Mouse (Mus musculus) Patski (cell line): ENCODE data around the gene Tjp1. TPM values are rescaled to one million over a fixed set of nuclear protein-coding genes. Genes with fewer than 3 reads are reported as not detected.

Experiments
- ATAC-seq: fragments of 100-300 bp; one replicate; pipeline ENCODE4 v1.8.0; 2021
- CTCF ChIA-PET: fragments of 350-600 bp; sonication (Branson Sonifier 250); formaldehyde crosslinking; loops from one replicate; lab custom pipeline; 2022; ENCODE audit warnings: inconsistent platforms; lab: Charles Lee
- POLR2A ChIA-PET: fragments of 350-600 bp; sonication (Branson Sonifier 250); formaldehyde crosslinking; loops from one replicate; lab custom pipeline; 2022; ENCODE audit warnings: antibody characterized with exemption, inconsistent platforms; lab: Charles Lee
- DNase-seq: peaks from one replicate; pipeline ENCODE4 v3.0.0-alpha.2; 2011; ENCODE audit warnings: low read depth, low spot score
- H3K27me3 ChIP-seq: fragments of 371-371 bp; one replicate; pipeline ENCODE4 v1.5.1; 2021
- CTCF ChIP-seq: fragments of 100-300 bp; IDR thresholded peaks from one replicate; pipeline ENCODE4 v1.5.1; 2021
- in situ Hi-C: fragments of 300-500 bp; cut with MboI; formaldehyde crosslinking; loops from 3 replicates; pipeline ENCODE4 v1.11.1; 2018; ENCODE audit warnings: low pct_unique_long_range_greater_than_20kb, mixed read lengths
- polyA plus RNA-seq: library from polyadenylated mRNA; unstranded; gene quantifications from one replicate; pipeline ENCODE4 v1.2.3, GENCODE M21; 2021

The Tjp1 gene
- polyA plus RNA-seq: 67.3 TPM

DNA sequence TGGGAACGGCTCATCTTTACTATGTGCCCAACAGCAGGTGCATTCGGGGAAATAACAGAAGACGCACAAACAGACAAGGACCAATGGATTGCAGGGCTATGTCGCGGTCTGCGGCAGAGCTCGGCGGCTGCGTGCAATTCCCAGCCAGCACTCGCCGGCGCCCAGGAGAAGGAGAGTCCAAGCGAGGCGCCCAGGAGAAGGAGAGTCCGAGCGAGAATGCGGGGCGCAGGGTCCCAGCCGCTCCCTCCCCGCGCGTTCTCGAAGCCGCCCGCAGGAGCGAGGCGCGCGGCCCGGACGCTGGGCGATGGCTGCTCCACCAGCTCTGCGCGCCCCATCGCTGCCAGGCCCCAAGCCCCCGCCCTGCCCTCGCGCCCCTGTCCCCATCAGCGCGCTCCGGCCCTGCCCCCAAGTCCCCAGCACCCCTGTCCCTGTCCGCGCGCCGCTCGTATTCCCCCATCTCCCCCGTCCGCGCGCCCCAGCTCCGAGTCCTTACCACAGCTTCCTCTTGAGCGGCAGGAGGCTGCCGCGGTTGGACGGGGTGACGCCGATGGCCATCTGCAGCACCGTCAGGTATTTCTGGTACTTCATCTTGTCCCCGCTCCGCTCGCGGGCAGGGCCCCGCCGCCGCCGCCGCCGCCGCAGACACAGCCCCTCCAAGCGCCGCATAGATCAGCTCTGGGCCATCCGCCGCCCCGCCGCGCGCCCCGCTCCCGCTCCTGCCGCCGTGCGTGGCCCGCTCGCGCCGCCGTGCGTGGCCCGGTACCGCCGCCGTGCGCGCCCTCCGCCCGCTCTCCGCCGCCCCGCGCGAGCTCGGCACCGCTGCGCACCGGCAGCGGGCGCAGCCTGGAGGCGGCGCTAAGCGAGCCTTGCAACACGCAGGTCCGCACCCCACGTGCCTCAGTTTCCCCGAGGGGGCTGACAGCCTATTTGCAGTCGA is at the start of gene Tjp1:
Gene Tjp1, minus strand, starts transcription at position 711 of the 937 bp plus-strand sequence.
- DNase-seq (no peak), ATAC-seq (no peak)
- H3K27me3 ChIP-seq: peaks cover 6% of the 10 kb centered on the region
- ChIA-PET POLR2A (no interaction called here), CTCF (no interaction called here)
- in situ Hi-C loops: no loop called here
- no peak for TF ChIP-seq CTCF

DNA sequence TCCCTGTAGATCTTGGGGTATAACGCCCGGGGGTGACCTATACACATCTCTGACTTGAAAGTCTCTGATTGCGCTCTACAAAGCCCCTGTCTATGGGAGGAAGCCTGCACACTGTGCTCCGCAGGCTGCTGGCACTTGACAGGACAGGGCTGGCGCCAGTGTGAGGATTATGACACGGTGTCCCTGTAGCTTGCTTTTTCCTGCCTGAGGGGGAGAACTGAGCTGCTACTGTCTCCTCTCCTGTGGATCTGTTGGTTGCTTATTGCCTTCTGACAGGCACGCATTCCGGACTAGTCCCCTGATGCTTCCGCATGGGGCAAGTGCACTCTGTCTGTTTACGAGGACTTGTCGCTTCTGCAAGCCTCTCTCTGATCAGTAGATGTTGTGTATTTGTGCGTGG is 49.5 kb upstream of the Tjp1 start:
- TF ChIP-seq CTCF: no peak
- no peak for DNase-seq
- no peak for ATAC-seq
- H3K27me3 ChIP-seq: no peaks in the 10 kb centered on the region
- ChIA-PET POLR2A (no interaction called here), CTCF (no interaction called here)
- in situ Hi-C loops: no loop called here

DNA sequence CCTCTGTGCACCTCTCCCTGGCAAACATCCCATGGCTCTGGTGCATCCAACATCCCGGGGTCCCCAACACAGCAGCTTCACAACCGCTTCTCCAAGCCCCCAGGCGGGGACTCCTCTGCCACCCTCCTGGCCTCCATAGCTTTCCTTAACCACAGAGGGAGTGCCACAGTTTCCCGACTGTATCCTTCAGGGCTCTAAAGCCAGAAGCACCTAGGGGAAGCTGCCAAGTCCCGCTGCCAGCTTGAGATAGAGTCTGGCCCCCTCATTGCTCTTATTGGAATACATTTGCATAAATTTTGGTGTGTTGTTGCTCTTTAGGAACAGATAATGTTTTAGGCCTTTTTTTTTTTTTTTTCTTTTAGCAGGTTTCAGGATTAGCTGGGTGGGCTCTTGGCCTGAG is 45.1 kb upstream of the Tjp1 start:
- ATAC-seq: no peak
- TF ChIP-seq CTCF: no peak

DNA sequence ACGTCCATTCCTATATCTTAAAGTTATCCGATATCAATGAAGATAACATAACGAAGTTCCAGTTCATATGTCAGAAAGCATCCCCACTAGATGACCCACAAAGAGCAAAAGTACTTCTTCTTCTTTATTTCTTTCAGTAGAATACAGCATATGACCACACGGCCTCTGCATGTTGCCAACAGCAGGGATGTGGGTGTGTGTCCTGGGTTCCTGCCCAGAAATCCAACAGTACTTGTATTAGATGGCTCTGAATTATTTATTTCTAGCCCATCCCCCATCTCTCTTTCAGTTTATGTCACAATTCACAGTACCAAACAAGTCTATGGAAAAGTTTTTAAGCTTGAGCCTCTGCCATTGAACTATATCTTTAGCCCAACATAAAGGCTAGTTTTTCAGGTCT is 43.1 kb upstream of the Tjp1 start:
- H3K27me3 ChIP-seq: no peaks in the 10 kb centered on the region
- in situ Hi-C loops: no loop called here
- TF ChIP-seq CTCF: no peak
- DNase-seq: no peak
- POLR2A ChIA-PET: no interaction called here
- CTCF ChIA-PET: no interaction called here
- ATAC-seq: no peak

More for the DNA sequence above, 45.1 kb upstream of the Tjp1 start:
- ChIA-PET CTCF (no interaction called here), POLR2A (no interaction called here)
- DNase-seq: no peak
- in situ Hi-C loops: no loop called here
- no peaks in the 10 kb centered on the region for H3K27me3 ChIP-seq

DNA sequence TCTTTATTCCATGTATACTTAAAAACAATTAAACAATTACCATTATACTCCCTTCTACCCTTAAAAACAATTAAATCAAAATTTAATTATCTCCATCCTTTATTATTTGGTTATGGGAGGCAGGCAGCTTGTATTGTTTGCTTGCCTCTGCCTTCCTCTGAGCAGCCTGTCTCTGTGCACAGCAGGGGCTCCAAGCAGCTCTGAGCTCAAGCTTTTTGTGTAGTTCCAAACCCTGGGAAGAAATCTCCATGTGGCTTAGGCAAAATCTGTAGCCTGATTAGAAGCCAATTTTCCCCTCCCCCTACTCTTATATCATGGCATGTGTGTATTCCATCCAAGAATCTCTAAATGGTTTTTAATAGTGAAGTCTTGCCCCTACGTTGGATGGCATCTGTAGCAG is 28.4 kb upstream of the Tjp1 start:
- in situ Hi-C loops: no loop called here
- ATAC-seq: no peak
- CTCF ChIA-PET: no interaction called here

DNA sequence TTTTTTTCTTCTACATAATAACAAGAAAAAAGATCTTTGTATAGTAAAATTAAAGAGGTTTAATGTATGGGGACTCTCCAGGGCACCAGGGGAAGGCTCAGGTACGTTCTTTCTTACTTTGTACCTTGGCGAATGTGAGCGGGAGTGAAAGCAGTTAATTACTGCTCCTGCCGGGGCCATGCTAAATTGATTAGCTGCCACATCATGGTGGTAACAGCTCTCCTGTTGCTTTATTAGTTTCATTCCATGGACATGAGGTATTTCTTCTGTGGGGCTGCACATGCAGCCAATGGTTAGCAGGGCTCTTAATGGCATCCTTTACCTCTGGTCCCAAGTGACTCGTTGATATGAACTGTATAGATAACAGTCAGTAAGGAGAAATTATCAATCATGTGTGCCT is 18.2 kb upstream of the Tjp1 start:
- ChIA-PET POLR2A (no interaction called here), CTCF (no interaction called here)
- no peaks in the 10 kb centered on the region for H3K27me3 ChIP-seq
- no peak for ATAC-seq
- TF ChIP-seq CTCF: no peak
- no peak for DNase-seq
- in situ Hi-C loops: no loop called here

More for the DNA sequence above, 28.4 kb upstream of the Tjp1 start:
- POLR2A ChIA-PET: no interaction called here
- H3K27me3 ChIP-seq: peaks cover 2% of the 10 kb centered on the region
- TF ChIP-seq CTCF: no peak
- DNase-seq: no peak

DNA sequence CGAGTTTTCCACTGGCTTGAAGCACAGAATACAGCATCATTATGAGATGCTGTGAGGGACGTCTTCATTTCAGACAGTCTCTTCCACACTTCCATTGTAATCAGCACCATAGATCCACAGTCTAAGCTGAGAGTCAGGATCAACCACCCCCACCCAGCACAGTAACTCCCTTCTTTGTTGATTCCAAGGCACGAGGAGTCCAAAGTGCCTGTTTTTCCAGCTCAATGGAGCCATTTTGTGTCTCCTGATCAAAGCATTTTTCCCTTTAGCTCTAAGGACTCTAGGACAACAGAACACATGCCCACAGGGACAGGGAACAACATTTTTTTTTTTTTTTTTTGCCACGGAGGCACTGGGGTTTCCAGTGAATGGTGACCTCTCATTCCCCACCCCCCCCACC is 5.1 kb upstream of the Tjp1 start:
- no peak for TF ChIP-seq CTCF
- in situ Hi-C loops: no loop called here
- DNase-seq: no peak
- ChIA-PET CTCF (no interaction called here), POLR2A (interaction anchor here (0.6 kb wide), 1 partner anchor 352 kb away, joined by 3 read pairs; no protein-coding TSS in a partner anchor)
- ATAC-seq: no peak
- H3K27me3 ChIP-seq: no peaks in the 10 kb centered on the region

DNA sequence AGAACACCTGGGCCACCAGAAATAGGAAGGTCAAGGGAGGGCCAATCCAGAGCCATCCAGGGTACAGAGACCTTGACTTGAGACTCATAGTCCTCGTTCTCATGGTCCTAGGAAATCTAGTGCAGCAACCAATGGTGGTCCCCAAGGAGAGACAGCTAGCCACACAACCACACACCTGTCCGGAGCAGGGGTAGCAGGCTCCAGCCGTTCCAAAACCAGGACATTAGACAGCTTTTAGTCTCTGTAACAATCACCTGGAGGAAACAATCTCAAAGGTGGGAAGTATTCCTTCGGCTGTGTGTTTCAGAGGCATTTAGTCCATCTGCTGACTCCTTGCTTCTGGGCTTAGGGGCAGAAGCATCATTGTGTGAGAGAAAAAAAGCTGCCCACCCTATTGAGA is 4.5 kb downstream of the Tjp1 start:
- ChIA-PET POLR2A (no interaction called here), CTCF (interaction anchor here (1.1 kb wide), 1 partner anchor 204 kb away, joined by 3 read pairs; no protein-coding TSS in a partner anchor)
- ATAC-seq: no peak
- in situ Hi-C loops: no loop called here
- no peak for DNase-seq
- peaks cover 6% of the 10 kb centered on the region for H3K27me3 ChIP-seq
- TF ChIP-seq CTCF: no peak

DNA sequence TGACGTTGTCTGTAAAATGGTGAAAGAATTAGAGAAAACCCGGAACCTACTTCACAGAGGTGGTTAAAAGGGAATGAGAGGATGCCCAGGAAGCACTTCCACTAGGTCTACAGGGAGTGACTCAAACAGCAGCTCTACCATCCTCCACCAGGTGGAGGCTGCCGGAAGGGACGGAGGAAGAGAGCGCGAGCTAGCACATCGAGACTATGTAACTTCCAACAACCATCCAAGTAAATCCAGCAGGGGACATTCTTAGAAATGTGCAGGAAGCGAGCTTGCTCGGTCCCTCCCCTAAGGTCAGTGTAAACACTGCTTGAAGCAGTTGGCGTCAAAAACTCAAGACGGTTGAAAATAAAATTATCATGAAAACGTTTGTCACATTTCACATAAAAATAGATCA is 5.1 kb downstream of the Tjp1 start:
- no peak for DNase-seq
- in situ Hi-C loops: no loop called here
- ATAC-seq: no peak
- no peak for TF ChIP-seq CTCF
- H3K27me3 ChIP-seq: peaks cover 6% of the 10 kb centered on the region
- ChIA-PET CTCF (interaction anchor here (1.1 to 1.6 kb wide), 2 partner anchors 204 to 205 kb away, joined by 3 read pairs; no protein-coding TSS in a partner anchor), POLR2A (no interaction called here)

DNA sequence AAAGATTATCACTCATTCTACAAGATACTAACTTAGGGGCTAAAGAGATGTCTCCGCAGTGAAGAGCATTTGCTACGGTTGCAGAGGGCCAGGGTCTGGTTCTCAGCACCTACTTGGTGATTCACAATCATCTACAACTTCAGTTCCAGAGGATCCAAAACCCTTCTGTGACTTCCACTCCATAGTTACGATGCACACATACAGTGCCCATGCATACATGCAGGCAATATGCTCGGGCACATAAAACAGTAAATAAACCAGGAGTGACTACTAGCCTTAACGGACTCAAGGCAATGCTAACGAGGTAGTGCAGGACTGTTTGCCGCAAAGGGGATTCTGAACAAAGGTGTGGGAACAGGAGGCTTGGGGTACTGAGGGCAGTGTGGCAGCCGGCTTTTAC is 7.0 kb downstream of the Tjp1 start:
- in situ Hi-C loops: no loop called here
- no peaks in the 10 kb centered on the region for H3K27me3 ChIP-seq
- no peak for TF ChIP-seq CTCF
- ATAC-seq: no peak
- POLR2A ChIA-PET: no interaction called here
- CTCF ChIA-PET: interaction anchor here (1.0 to 2.7 kb wide), 2 partner anchors 11 to 202 kb away, joined by 5 to 17 read pairs; no protein-coding TSS in a partner anchor
- DNase-seq: no peak
